Mouse (Mus musculus) C2C12 (cell line): ENCODE results near the gene Faim. TPM values are rescaled to one million over a fixed set of nuclear protein-coding genes. Genes with fewer than 3 reads are reported as not detected.

Experiments
- H3K27me3 ChIP-seq: one replicate; pipeline ENCODE4 v1.6.1; 2011; ENCODE audit not compliant: control insufficient read depth, insufficient read depth, insufficient read length
- H3K36me3 ChIP-seq: one replicate; pipeline ENCODE4 v1.6.1; 2011; ENCODE audit not compliant: control insufficient read depth, insufficient read depth
- H3K4me3 ChIP-seq: one replicate; pipeline ENCODE4 v1.5.1; 2011; ENCODE audit warnings: mild to moderate bottlenecking, control low read depth; ENCODE audit not compliant: poor library complexity, insufficient read depth, severe bottlenecking
- H3K79me2 ChIP-seq: one replicate; pipeline ENCODE4 v1.6.1; 2011; ENCODE audit not compliant: control insufficient read depth, insufficient read depth
- H3K79me3 ChIP-seq: one replicate; pipeline ENCODE4 v1.6.1; 2011; ENCODE audit warnings: low read depth, control low read depth
- H3ac ChIP-seq: one replicate; pipeline ENCODE3; 2011; ENCODE audit warnings: low read depth; ENCODE audit not compliant: control insufficient read depth, insufficient read length
- CEBPB ChIP-seq: IDR thresholded peaks from one replicate; pipeline ENCODE4 v1.6.1; 2011; ENCODE audit warnings: low read depth, mild to moderate bottlenecking, control low read depth, moderate library complexity
- CTCF ChIP-seq: IDR thresholded peaks from one replicate; pipeline ENCODE4 v1.5.1; 2011; ENCODE audit not compliant: control insufficient read depth, insufficient read depth, insufficient read length
- FOSL1 ChIP-seq: IDR thresholded peaks from one replicate; pipeline ENCODE4 v1.8.0; 2011; ENCODE audit warnings: mild to moderate bottlenecking, low read length; ENCODE audit not compliant: poor library complexity, insufficient read depth, severe bottlenecking
- MAX ChIP-seq: IDR thresholded peaks from one replicate; pipeline ENCODE4 v1.6.1; 2011; ENCODE audit warnings: mild to moderate bottlenecking, control low read depth
- MYOD1 ChIP-seq: IDR thresholded peaks from one replicate; pipeline ENCODE4 v1.6.1; 2011; ENCODE audit warnings: low read depth; ENCODE audit not compliant: control insufficient read depth, insufficient read length
- MYOG ChIP-seq: IDR thresholded peaks from one replicate; pipeline ENCODE4 v1.6.1; 2011; ENCODE audit not compliant: control insufficient read depth, insufficient read length; ENCODE audit errors: extremely low read depth
- USF1 ChIP-seq: IDR thresholded peaks from one replicate; pipeline ENCODE4 v1.6.1; 2011; ENCODE audit warnings: low read depth, mild to moderate bottlenecking, control low read depth, moderate library complexity
- polyA plus RNA-seq: library from polyadenylated mRNA; unstranded; fragments of >200 nt; fragmentation: generic; extraction: Trizol; gene quantifications from one replicate; pipeline ENCODE4 v1.2.1, GENCODE M21; 2012; ENCODE audit warnings: missing spikeins

The Faim gene
- polyA plus RNA-seq, 1 experiment, result 22.1 TPM

DNA sequence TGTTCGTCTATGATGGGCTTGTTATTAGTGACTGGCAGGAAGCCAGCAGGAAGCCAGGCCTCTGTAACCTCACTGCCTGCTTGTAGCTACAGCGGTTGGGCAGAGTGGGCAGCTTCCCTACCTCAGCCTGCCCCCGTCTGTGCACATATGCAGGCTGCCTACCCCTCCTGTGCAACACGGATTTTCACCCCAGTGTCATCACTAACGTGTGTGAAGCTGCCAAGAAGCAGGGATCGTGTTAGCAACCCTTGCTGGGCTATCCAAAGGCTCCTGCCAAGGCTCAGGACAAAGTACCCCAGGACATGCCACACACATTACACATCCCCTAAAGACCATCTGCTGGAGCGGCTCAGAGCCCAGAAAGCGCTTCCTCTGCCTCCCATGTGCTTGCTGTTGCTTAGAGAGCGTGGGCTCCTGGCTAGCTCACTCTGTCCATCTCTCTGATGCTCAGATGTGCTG lies 13.7 kb downstream of the Faim start:
- TF ChIP-seq MAX (no peak), USF1 (no peak), MYOD1 (no peak), MYOG (no peak), CEBPB (no peak), FOSL1 (no peak), CTCF (no peak)
- Histone ChIP-seq H3K79me3 (no peaks in the 10 kb centered on the region), H3K36me3 (no peaks in the 10 kb centered on the region)

DNA sequence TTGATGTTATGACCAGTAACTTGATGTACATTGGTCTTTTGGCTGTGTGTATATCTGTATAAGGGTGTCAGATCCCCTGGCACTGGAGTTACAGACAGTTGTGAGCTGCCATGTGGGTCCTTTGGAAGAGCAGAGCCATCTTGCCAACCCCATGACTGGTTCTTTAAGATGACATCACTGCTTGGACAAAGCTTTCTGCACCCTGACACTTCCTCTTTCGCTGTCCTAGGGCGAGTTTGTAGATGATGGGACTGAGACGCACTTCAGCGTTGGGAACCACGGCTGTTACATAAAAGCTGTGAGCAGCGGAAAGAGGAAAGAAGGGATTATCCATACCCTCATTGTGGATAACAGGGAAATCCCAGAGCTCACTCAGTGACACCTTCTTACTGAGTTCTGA lies 15.2 kb downstream of the Faim start:
- H3K79me3 ChIP-seq, result no peaks in the 10 kb centered on the region
- H3K4me3 ChIP-seq, result no peak overlapping the region
- no peaks in the 10 kb centered on the region for H3K27me3 ChIP-seq
- H3K36me3 ChIP-seq, result peaks cover 3% of the 10 kb centered on the region
- no peaks in the 10 kb centered on the region for H3K79me2 ChIP-seq
- TF ChIP-seq FOSL1, result no peak
- TF ChIP-seq MYOG, result no peak
- no peak for TF ChIP-seq CEBPB
- TF ChIP-seq CTCF, result no peak
- TF ChIP-seq MAX, result no peak
- TF ChIP-seq USF1, result no peak
- TF ChIP-seq MYOD1, result no peak
- no peak overlapping the region for H3ac ChIP-seq

More for the DNA sequence above, 13.7 kb downstream of the Faim start:
- H3K27me3 ChIP-seq, result no peaks in the 10 kb centered on the region
- no peak overlapping the region for H3K4me3 ChIP-seq
- no peak overlapping the region for H3ac ChIP-seq
- no peaks in the 10 kb centered on the region for H3K79me2 ChIP-seq

DNA sequence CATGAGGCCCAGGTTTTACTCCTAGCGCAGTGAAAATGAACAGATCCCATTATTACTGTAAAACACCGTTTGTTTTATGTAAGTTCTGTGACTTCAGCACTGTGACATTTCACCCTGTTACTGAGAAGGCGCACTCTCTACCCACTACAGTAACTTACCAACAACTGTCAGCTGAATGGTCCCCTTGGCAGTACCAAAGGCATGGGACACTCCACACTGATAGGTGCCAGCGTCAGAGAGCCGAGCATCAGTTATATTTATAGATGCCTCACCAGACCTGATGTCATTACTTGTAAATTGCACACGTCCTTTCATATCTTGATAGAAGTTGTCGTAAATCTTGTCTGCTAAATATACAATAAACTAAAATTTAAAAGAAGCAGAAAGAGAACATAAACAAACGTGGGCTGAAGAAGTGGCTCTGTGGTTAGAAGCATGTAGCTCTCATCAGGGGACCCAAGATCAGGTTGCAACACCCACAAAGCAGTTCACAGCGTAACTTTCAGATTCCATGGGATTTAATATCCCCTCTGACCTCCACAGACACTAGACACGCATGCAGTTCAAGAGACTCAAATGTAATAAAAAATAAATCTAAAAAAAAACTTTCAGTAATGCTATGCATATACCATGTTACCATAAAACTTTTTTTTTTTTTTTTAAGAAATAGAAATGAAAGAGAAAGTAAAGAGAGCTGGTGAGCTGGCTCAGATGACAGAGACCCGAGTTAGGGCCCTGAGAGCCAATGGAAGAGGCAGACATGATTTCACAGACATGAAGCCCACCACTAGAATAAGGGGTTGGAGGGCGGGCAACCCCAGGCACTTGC lies 23.1 kb downstream of the Faim start:
- H3K79me3 ChIP-seq, result no peaks in the 10 kb centered on the region
- TF ChIP-seq USF1 (no peak), CEBPB (no peak), FOSL1 (no peak), CTCF (no peak), MYOG (no peak), MYOD1 (no peak), MAX (no peak)
- no peak overlapping the region for H3K4me3 ChIP-seq
- no peaks in the 10 kb centered on the region for H3K79me2 ChIP-seq
- peak overlapping the region; percentile 39 for H3ac ChIP-seq
- H3K36me3 ChIP-seq, result peaks cover 3% of the 10 kb centered on the region
- H3K27me3 ChIP-seq, result no peaks in the 10 kb centered on the region

DNA sequence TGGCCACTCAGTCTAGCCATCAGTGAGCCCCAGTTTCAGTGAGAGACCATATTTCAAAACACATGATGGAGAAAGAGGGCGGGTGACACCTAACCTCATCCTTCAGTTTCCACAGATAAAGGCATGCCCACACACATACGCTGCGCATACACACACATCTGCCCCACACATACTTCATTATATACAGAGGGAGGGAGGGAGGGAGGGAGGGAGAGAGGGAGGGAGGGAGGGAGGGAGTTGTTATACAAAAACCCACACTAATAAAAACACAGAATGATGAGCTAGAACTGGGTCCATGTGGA lies 23.7 kb downstream of the Faim start:
- no peaks in the 10 kb centered on the region for H3K27me3 ChIP-seq
- peaks cover 3% of the 10 kb centered on the region for H3K36me3 ChIP-seq
- no peak overlapping the region for H3ac ChIP-seq
- no peaks in the 10 kb centered on the region for H3K79me3 ChIP-seq
- H3K79me2 ChIP-seq, result no peaks in the 10 kb centered on the region
- TF ChIP-seq USF1 (no peak), MAX (no peak), MYOD1 (no peak), MYOG (no peak)
- H3K4me3 ChIP-seq, result no peak overlapping the region

DNA sequence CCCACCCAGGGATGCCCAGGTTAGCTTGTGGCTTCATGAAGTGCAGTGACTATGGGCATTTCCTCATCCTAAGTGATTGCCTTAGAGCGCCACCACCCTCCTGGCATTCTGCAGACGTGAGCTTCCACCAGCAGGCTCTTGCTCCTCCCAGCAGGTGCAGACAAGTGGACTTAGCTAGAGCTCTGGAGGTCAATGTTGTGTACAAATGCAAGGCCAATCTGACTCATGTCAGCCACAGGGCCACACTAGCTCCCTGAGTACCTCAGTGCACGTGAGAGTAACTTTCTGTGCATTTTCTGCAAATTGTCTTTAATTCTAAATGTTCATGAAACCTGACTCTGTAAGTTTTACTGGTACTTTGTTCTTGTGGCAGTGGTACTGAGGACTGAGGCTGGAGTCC lies 30.1 kb downstream of the Faim start:
- TF ChIP-seq MYOG, result no peak
- no peak for TF ChIP-seq CTCF
- TF ChIP-seq FOSL1, result no peak
- no peak for TF ChIP-seq CEBPB
- no peak for TF ChIP-seq MAX
- TF ChIP-seq USF1, result no peak
- TF ChIP-seq MYOD1, result no peak

More for the DNA sequence above, 30.1 kb downstream of the Faim start:
- no peak overlapping the region for H3ac ChIP-seq
- H3K4me3 ChIP-seq, result no peak overlapping the region
- no peaks in the 10 kb centered on the region for H3K79me2 ChIP-seq
- peaks cover 11% of the 10 kb centered on the region for H3K27me3 ChIP-seq
- H3K79me3 ChIP-seq, result no peaks in the 10 kb centered on the region
- no peaks in the 10 kb centered on the region for H3K36me3 ChIP-seq
